Mouse (Mus musculus) lung, postnatal 0 days (tissue): ENCODE results near the gene Rhebl1. TPM values are rescaled to one million over a fixed set of nuclear protein-coding genes. Genes with fewer than 3 reads are reported as not detected.
"Not testable (repeated sequence)": the region's sequence is repeated elsewhere in the genome, so short reads cannot be mapped to it uniquely, and the experiment has no call there.

Experiments
- ATAC-seq: fragments of 200-750 bp; cut with Nextera tagmentation; 2 replicates; pipeline ENCODE4 v1.8.0; 2017; ENCODE audit warnings: moderate library complexity
- DNase-seq: peaks from one replicate; pipeline ENCODE4 v3.0.0-alpha.2; 2016; ENCODE audit warnings: low spot score
- H3K27ac ChIP-seq: fragments of 300-500 bp; sonication (generic); 2 replicates; pipeline ENCODE4 v1.5.1; 2014; ENCODE audit warnings: antibody characterized with exemption, mild to moderate bottlenecking, low read length, mixed read lengths
- H3K27me3 ChIP-seq: fragments of 300-500 bp; sonication (generic); replicated peaks from 2 replicates; pipeline ENCODE4 v1.6.1; 2014; ENCODE audit warnings: low read length, mixed read lengths; ENCODE audit not compliant: insufficient read depth
- H3K36me3 ChIP-seq: fragments of 300-500 bp; sonication (generic); 2 replicates; pipeline ENCODE4 v1.6.1; 2014; ENCODE audit warnings: low read length, mixed read lengths; ENCODE audit not compliant: insufficient read depth
- H3K4me1 ChIP-seq: fragments of 300-500 bp; sonication (generic); 2 replicates; pipeline ENCODE4 v1.6.1; 2014; ENCODE audit warnings: antibody characterized with exemption, low read depth, low read length, mixed read lengths; ENCODE audit not compliant: insufficient read depth
- H3K4me2 ChIP-seq: fragments of 300-500 bp; sonication (generic); replicated peaks from 2 replicates; pipeline ENCODE4 v1.6.1; 2014; ENCODE audit warnings: low read depth, mild to moderate bottlenecking, low read length, moderate library complexity, mixed read lengths
- H3K4me3 ChIP-seq: fragments of 300-500 bp; sonication (generic); 2 replicates; pipeline ENCODE4 v1.5.1; 2014; ENCODE audit warnings: low read depth, low read length
- H3K9ac ChIP-seq: fragments of 300-500 bp; sonication (generic); replicated peaks from 2 replicates; pipeline ENCODE4 v1.6.1; 2014; ENCODE audit warnings: low read depth, mild to moderate bottlenecking
- H3K9me3 ChIP-seq: fragments of 300-500 bp; sonication (generic); 2 replicates; pipeline ENCODE4 v1.6.1; 2016; ENCODE audit warnings: low read length, mixed read lengths
- CTCF ChIP-seq: IDR thresholded peaks from 2 replicates; pipeline ENCODE4 v1.5.1; 2016; ENCODE audit warnings: antibody characterized with exemption, mild to moderate bottlenecking
- EP300 ChIP-seq: IDR thresholded peaks from 2 replicates; pipeline ENCODE4 v1.6.1; 2016; ENCODE audit warnings: antibody characterized with exemption, mild to moderate bottlenecking, control low read depth
- WGBS: fragments of 180-500 bp; shearing (Covaris S2); extraction: QIAGEN DNeasy Blood & Tissue Kit; methylation state at CpG from one replicate; pipeline ENCODE4 v1.1.7; 2014; 5-methylcytosine and 5-hydroxymethylcytosine counted together
- polyA plus RNA-seq: library from polyadenylated mRNA; unstranded; fragments of >200 nt; fragmentation: Nextera tagmentation; extraction: Ambion mirVana; gene quantifications from 2 replicates; pipeline ENCODE4 v1.2.1, GENCODE M21; 2015

The Rhebl1 gene
- polyA plus RNA-seq, 1 experiment from 2014 or later: 10.2 TPM

DNA sequence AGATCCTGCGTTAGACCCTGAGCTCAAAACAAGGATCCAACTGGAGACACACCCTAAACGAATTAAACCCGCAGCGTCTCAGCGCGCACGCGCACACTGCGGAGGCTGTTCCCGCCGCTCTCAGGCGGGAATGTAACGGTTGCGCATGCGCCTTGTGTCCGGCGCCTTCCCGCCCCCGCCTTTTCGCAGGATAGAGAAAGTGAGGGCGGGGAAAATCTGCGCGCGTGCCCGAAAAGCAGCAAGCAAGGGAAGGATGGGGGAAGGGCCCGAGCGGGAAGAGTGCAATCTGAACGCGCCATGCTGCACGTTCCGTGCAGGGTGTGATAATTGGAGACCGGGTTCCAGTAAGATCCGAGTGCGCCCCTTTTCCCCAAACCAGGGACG lies 39.5 kb upstream of the Rhebl1 start:
- peak; percentile 84 for ATAC-seq
- Histone ChIP-seq H3K9me3 (no peaks in the 10 kb centered on the region), H3K27ac (peak overlapping the region; percentile 93)

DNA sequence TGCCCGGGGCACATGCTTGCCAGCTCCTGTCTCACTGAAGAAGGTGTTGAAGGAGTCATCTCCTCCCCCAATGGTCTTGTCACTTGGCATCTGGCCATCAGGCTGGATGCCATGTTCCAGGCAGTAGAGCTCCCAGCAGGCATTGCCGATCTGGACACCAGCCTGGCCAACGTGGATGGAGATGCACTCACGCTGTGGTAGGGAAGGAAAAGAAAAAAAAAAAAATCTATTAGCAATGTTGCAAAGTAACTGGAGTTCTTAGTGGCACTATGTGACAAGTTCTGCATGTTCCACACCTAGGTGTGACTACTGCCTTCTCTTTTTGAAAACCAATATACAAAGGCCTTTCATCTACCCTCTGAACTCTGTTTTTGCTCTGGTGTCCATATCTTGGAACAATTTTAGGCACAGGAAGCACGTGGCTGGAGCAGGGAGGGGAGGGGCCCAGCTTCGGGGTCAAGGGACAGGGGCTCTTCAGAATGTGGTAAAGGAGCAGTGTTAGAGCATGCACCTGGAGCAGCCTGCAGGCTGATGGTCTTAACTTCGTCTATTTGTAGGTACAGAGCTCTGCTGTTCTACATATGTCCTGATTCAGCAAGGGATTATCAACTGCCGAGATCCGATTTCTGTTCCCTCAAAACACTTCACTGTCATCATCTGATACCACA lies 38.8 kb upstream of the Rhebl1 start:
- peak overlapping the region; percentile 58; the same call in 1 of the 2 replicates for H3K27ac ChIP-seq
- not testable (repeated sequence) for H3K36me3 ChIP-seq, H3K9me3 ChIP-seq, DNase-seq, ATAC-seq, H3K4me1 ChIP-seq, H3K27me3 ChIP-seq
- H3K4me2 ChIP-seq: peak overlapping the region; percentile 66
- peak overlapping the region; percentile 76; the same call in 1 of the 2 replicates for H3K9ac ChIP-seq
- H3K4me3 ChIP-seq: peak overlapping the region; percentile 78
- 2% methylated on average over 8 of the region's 9 CpGs for WGBS

More for the DNA sequence above, 39.5 kb upstream of the Rhebl1 start:
- Histone ChIP-seq H3K27me3 (no peaks in the 10 kb centered on the region), H3K4me2 (peak overlapping the region; percentile 66), H3K9ac (peak overlapping the region; percentile 76), H3K36me3 (no peaks in the 10 kb centered on the region), H3K4me1 (peaks cover 9% of the 10 kb centered on the region; the same call in 1 of the 2 replicates), H3K4me3 (peak overlapping the region; percentile 78)
- peak; percentile 99 for DNase-seq
- TF ChIP-seq CTCF: no peak
- TF ChIP-seq EP300: no peak
- under 1% methylated on average over 30 of the region's 35 CpGs for WGBS

DNA sequence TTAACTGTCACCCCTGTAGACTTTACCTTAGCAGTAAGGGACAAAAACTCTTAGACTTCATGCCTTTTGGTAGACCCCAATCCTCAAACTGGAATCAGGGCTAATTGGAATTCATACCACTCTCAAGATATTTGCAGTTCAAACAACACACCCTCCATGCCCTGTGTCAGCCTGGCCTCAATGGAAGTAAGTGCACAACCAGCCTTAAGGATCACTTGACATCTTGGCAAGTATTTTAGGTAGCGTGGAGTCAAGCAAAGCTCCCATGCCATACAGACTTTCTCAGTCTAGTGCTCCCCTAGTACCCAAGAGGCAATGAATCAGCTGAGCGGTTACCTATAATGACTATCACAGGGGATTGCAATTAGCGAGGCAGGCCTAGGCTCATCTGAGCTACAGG lies 36.7 kb upstream of the Rhebl1 start:
- H3K27ac ChIP-seq: no peak overlapping the region
- no peaks in the 10 kb centered on the region for H3K36me3 ChIP-seq
- WGBS: 48% methylated on average over 3 of the region's 3 CpGs
- no peak overlapping the region for H3K4me3 ChIP-seq
- no peaks in the 10 kb centered on the region for H3K27me3 ChIP-seq
- H3K9me3 ChIP-seq: no peaks in the 10 kb centered on the region
- H3K4me2 ChIP-seq: no peak overlapping the region
- ATAC-seq (no peak), DNase-seq (peak; percentile 55)
- H3K4me1 ChIP-seq: peaks cover 9% of the 10 kb centered on the region; the same call in 1 of the 2 replicates
- H3K9ac ChIP-seq: no peak overlapping the region
- TF ChIP-seq CTCF: no peak
- 0 out of 2 replicates have a peak, but pooled peaks have one; percentile 49 for TF ChIP-seq EP300

DNA sequence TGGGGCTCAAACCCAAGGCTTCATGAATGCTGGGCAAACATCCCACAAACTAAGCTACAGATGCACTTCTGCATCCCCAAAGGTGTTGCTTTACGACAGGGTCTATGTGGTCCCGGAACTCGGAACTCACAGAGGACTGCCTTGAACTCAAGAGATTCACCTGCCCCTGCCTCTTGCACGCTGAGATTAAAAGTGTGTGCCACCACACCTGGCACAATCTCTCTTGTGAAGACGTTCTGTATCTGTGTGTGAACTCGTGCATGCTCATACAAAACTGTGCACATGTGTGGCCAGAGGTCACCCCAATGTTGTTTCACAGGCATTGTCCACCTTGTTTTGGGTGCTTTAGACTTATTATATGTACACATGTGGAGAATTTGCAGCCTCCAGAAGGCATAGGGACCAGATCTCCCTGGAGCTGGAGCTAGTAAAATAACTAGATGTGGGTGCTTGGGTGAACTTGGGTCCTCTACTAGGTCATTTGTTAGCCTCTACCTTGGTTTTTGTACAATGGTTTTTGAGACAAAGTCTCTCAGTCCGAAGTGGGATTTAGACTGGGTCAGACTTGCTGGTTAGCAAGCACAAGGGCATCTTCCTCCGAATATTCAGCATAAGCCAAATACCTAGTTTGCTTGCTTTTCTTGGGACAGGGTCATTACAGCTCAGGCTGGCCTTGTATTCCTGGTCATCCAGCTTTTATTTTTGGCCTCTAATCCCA lies 35.8 kb upstream of the Rhebl1 start:
- no peak overlapping the region for H3K4me3 ChIP-seq
- no peaks in the 10 kb centered on the region for H3K9me3 ChIP-seq
- 39% methylated on average over 8 of the region's 8 CpGs for WGBS
- no peak for ATAC-seq
- no peaks in the 10 kb centered on the region for H3K36me3 ChIP-seq
- no peaks in the 10 kb centered on the region for H3K27me3 ChIP-seq
- no peak overlapping the region for H3K4me2 ChIP-seq
- TF ChIP-seq EP300: no peak
- peaks cover 5% of the 10 kb centered on the region; the same call in 1 of the 2 replicates for H3K4me1 ChIP-seq
- H3K9ac ChIP-seq: no peak overlapping the region
- H3K27ac ChIP-seq: no peak overlapping the region
- DNase-seq: no peak

DNA sequence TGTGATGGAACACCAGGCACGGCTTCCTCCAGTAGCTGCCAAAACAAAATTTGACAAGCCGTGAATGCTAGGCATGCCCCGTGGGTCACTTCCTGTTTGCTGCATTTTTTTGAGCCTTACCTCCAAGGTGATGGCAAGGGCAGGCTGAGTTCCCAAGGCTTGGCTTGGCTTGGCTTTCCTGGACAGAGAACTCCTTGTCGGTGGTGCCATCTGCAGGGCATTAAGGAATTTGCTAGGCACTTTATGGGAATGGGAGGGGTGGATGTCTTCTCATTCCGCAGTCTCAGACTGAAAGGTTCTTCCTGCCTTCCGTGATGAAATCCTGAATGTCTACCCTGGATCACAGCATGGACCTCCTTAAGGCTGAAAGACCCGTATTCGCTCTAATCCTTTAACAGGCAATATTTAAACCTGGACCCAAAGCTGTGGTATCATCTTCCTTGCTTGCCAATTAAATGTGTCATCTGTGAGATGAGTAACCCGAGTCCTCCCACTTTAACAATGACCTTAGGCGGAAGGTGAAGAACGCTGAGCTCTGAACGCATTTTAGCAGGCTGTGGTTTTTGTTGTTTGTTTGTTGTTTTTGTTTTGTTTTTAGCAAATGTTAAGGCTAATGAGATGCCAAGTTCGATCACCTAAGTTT lies 34.4 kb upstream of the Rhebl1 start:
- H3K9ac ChIP-seq: no peak overlapping the region
- peak; percentile 96 for DNase-seq
- ATAC-seq: peak; percentile 83
- H3K4me3 ChIP-seq: no peak overlapping the region
- no peaks in the 10 kb centered on the region for H3K36me3 ChIP-seq
- H3K9me3 ChIP-seq: no peaks in the 10 kb centered on the region
- no peaks in the 10 kb centered on the region; the same call in 1 of the 2 replicates for H3K4me1 ChIP-seq
- no peak overlapping the region for H3K27ac ChIP-seq
- TF ChIP-seq CTCF: peak; percentile 85
- no peak for TF ChIP-seq EP300
- 0 out of 2 replicates have a peak overlapping the region, but pooled peaks have one; percentile 11 for H3K4me2 ChIP-seq
- H3K27me3 ChIP-seq: no peaks in the 10 kb centered on the region
- 12% methylated on average over 13 of the region's 13 CpGs for WGBS

DNA sequence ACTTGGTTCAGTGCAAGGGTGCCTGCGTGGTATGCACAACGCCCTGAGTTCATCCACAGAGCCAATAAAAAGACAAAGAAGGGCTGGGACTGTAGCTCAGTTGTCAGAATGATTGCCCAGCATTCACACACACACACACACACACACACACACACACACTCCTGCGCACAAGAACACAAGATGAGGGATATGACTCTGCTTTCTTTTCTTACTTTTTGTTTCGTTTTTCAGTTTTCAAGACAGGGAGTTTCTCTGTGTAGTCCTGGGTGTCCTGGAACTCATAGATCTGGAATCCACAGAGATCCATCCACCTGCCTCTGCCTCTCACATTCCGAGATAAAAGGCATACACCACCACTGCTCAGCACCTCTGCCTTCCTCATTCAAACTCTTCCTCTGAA lies 33.2 kb upstream of the Rhebl1 start:
- Histone ChIP-seq H3K9me3 (no peaks in the 10 kb centered on the region), H3K4me1 (no peaks in the 10 kb centered on the region), H3K36me3 (no peaks in the 10 kb centered on the region), H3K4me2 (no peak overlapping the region), H3K27ac (no peak overlapping the region), H3K9ac (no peak overlapping the region), H3K4me3 (no peak overlapping the region), H3K27me3 (no peaks in the 10 kb centered on the region)
- TF ChIP-seq EP300 (no peak), CTCF (no peak)
- DNase-seq (no peak), ATAC-seq (no peak)
- WGBS: 71% methylated on average over 5 of the region's 5 CpGs
